Mouse (Mus musculus): ENCODE measurements around the gene Muc20.

GRCm38 (mm10) chr16:32815160-32815605 lies 17.9 kb upstream of the Muc20 start:
- TF ChIP-seq GATA1 (IDR thresholded peaks at IDR 0.05; ENCODE audit: borderline replicate concordance, low read length) (no peak), FLI1 (IDR thresholded peaks at IDR 0.05; ENCODE audit: low read length) (no peak)

All from megakaryocyte, embryonic 14.5 days (primary cell).